Mouse (Mus musculus) ES-Bruce4 (cell line): ENCODE results near the gene Pnpla8.

Source experiments
- CTCF ChIP-seq: IDR thresholded peaks from one replicate; pipeline ENCODE4 v1.8.1; 2011; ENCODE audit warnings: low read depth, low read length
- POLR2A ChIP-seq: IDR thresholded peaks from one replicate; pipeline ENCODE4 v1.8.1; 2011; ENCODE audit warnings: low read length; ENCODE audit not compliant: insufficient read depth

GRCm38 (mm10) chr12:44357460-44357859 is 136.3 kb downstream of the Pnpla8 start:
- TF ChIP-seq CTCF: no peak
- TF ChIP-seq POLR2A: no peak
